Mouse (Mus musculus) lung, postnatal 0 days (tissue): Measurements from ENCODE around the gene E130218I03Rik.

Experiments used
- CTCF ChIP-seq: IDR thresholded peaks from 2 replicates; pipeline ENCODE4 v1.5.1; 2016; ENCODE audit warnings: antibody characterized with exemption, mild to moderate bottlenecking
- EP300 ChIP-seq: IDR thresholded peaks from 2 replicates; pipeline ENCODE4 v1.6.1; 2016; ENCODE audit warnings: antibody characterized with exemption, mild to moderate bottlenecking, control low read depth

DNA sequence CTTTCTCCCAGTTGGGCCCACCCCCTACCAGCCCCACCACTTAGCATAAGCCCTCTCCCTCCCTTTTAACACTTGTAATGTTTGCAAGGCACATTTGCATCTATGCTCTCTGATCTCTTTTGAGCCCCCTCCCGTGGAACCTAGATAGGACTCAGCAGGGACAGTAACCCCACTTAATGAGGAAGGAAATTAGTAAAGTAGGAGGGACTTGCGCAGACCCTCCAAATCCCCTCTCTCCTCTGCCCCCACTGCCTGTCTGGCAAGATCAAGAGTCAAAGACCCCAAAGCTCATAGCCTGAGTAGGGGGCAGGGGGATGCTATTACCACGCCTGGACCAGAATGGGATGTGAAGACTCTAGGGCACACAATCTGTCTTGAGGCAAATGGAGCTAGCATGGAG lies 11.4 kb downstream of the E130218I03Rik start:
- no peak for TF ChIP-seq CTCF
- TF ChIP-seq EP300: no peak
